Mouse (Mus musculus) heart, postnatal 0 days (tissue): Measurements from ENCODE around the gene Lrrc59. TPM values are rescaled to one million over a fixed set of nuclear protein-coding genes. Genes with fewer than 3 reads are reported as not detected.

Experiments used
- ATAC-seq: fragments of 200-750 bp; cut with Nextera tagmentation; 2 replicates; pipeline ENCODE4 v1.8.0; 2017; ENCODE audit warnings: low read depth, moderate number of reproducible peaks, moderate library complexity; ENCODE audit not compliant: insufficient read depth
- DNase-seq: peaks from one replicate; pipeline ENCODE4 v3.0.0-alpha.2; 2016; ENCODE audit warnings: low spot score
- H3K27ac ChIP-seq: fragments of 300-500 bp; sonication (generic); 2 replicates; pipeline ENCODE4 v1.5.1; 2014; ENCODE audit warnings: low read depth, mild to moderate bottlenecking
- H3K27me3 ChIP-seq: fragments of 300-500 bp; sonication (generic); 2 replicates; pipeline ENCODE4 v1.6.1; 2014; ENCODE audit warnings: low read length, mixed read lengths; ENCODE audit not compliant: control insufficient read depth, insufficient read depth
- H3K36me3 ChIP-seq: fragments of 300-500 bp; sonication (generic); replicated peaks from 2 replicates; pipeline ENCODE4 v1.6.1; 2014; ENCODE audit warnings: low read length, mixed read lengths; ENCODE audit not compliant: control insufficient read depth, insufficient read depth
- H3K4me1 ChIP-seq: fragments of 300-500 bp; sonication (generic); 2 replicates; pipeline ENCODE4 v1.6.1; 2014; ENCODE audit warnings: antibody characterized with exemption; ENCODE audit not compliant: control insufficient read depth, insufficient read depth
- H3K4me2 ChIP-seq: fragments of 300-500 bp; sonication (generic); 2 replicates; pipeline ENCODE4 v1.6.1; 2014; ENCODE audit warnings: low read depth, mild to moderate bottlenecking, low read length, moderate library complexity
- H3K4me3 ChIP-seq: fragments of 300-500 bp; sonication (generic); 2 replicates; pipeline ENCODE4 v1.5.1; 2014; ENCODE audit warnings: low read depth, low read length
- H3K9ac ChIP-seq: fragments of 300-500 bp; sonication (generic); replicated peaks from 2 replicates; pipeline ENCODE4 v1.6.1; 2014; ENCODE audit warnings: low read depth, low read length, mixed read lengths
- H3K9me3 ChIP-seq: fragments of 300-500 bp; sonication (generic); replicated peaks from 2 replicates; pipeline ENCODE4 v1.6.1; 2016; ENCODE audit warnings: low read length; ENCODE audit not compliant: control insufficient read depth
- CTCF ChIP-seq: IDR thresholded peaks from 2 replicates; pipeline ENCODE4 v1.5.1; 2016; ENCODE audit warnings: antibody characterized with exemption, control low read depth, low read depth
- EP300 ChIP-seq: IDR thresholded peaks from 2 replicates; pipeline ENCODE4 v1.6.1; 2016; ENCODE audit warnings: antibody characterized with exemption, low read depth
- WGBS: fragments of 180-500 bp; shearing (Covaris S2); extraction: QIAGEN DNeasy Blood & Tissue Kit; methylation state at CpG from one replicate; pipeline ENCODE4 v1.1.7; 2014; 5-methylcytosine and 5-hydroxymethylcytosine counted together
- polyA plus RNA-seq: library from polyadenylated mRNA; unstranded; fragments of >200 nt; fragmentation: Nextera tagmentation; extraction: Ambion mirVana; gene quantifications from 2 replicates; pipeline ENCODE4 v1.2.1, GENCODE M21; 2015
- total RNA-seq: library from RNA; depleted of rRNA; stranded (reverse); fragments of >200 nt; gene quantifications from 2 replicates; pipeline ENCODE4 v1.2.3, GENCODE M21; 2014; ENCODE audit warnings: low replicate concordance

The Lrrc59 gene
- total and polyA plus RNA-seq, 2 experiments from 2014 or later, result 67.0 to 73.3 TPM

DNA sequence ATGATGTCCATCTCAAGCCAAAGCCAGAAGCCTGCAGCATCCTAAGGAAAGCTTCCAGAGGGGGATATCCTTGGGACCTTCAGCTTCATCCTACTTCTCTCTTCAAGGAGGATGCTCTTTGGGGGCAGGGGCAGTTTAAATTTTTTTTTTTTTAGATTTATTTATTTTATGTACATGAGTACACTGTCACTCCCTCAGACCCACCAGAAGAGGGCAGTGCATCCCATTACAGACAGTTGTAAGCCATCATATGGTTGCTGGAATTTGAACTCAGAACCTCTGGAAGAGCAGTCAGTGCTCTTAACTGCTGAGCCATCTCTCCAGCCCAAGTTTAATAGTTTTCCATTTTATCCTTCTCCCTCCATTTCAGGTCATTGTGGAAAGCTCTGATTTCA is 8.1 kb upstream of the Lrrc59 start:
- DNase-seq (no peak), ATAC-seq (no peak)
- Histone ChIP-seq H3K4me2 (no peak overlapping the region), H3K27ac (no peak overlapping the region), H3K4me3 (no peak overlapping the region), H3K9ac (no peak overlapping the region), H3K9me3 (no peaks in the 10 kb centered on the region), H3K4me1 (no peaks in the 10 kb centered on the region), H3K27me3 (no peaks in the 10 kb centered on the region), H3K36me3 (no peaks in the 10 kb centered on the region)
- TF ChIP-seq EP300 (no peak), CTCF (no peak)

- H3K4me1 ChIP-seq, result no peaks in the 10 kb centered on the region
- H3K4me2 ChIP-seq, result no peak overlapping the region
- TF ChIP-seq EP300 (no peak), CTCF (no peak)
- H3K27me3 ChIP-seq, result no peaks in the 10 kb centered on the region
- DNase-seq (no peak), ATAC-seq (no peak)
- WGBS, result 54% methylated on average over 2 of the region's 2 CpGs
- no peaks in the 10 kb centered on the region for H3K36me3 ChIP-seq
- H3K27ac ChIP-seq, result no peak overlapping the region
- no peak overlapping the region for H3K4me3 ChIP-seq
- no peak overlapping the region for H3K9ac ChIP-seq
- H3K9me3 ChIP-seq, result no peaks in the 10 kb centered on the region
Observed at GRCm38 (mm10) chr11:94622162-94622561, 7.4 kb upstream of the Lrrc59 start.

GRCm38 (mm10) chr11:94629884-94630198 is 274 bp downstream of the Lrrc59 start:
- peak; percentile 16 for DNase-seq
- Histone ChIP-seq H3K4me1 (peaks cover 6% of the 10 kb centered on the region), H3K9me3 (no peaks in the 10 kb centered on the region), H3K36me3 (peaks cover 30% of the 10 kb centered on the region), H3K27ac (peak overlapping the region; percentile 66), H3K9ac (peak overlapping the region; percentile 80), H3K4me3 (peak overlapping the region; percentile 86), H3K27me3 (no peaks in the 10 kb centered on the region), H3K4me2 (peak overlapping the region; percentile 95)
- WGBS, result 0% methylated on average over 25 of the region's 28 CpGs
- TF ChIP-seq EP300 (no peak), CTCF (no peak)
- peak; percentile 50 for ATAC-seq

DNA sequence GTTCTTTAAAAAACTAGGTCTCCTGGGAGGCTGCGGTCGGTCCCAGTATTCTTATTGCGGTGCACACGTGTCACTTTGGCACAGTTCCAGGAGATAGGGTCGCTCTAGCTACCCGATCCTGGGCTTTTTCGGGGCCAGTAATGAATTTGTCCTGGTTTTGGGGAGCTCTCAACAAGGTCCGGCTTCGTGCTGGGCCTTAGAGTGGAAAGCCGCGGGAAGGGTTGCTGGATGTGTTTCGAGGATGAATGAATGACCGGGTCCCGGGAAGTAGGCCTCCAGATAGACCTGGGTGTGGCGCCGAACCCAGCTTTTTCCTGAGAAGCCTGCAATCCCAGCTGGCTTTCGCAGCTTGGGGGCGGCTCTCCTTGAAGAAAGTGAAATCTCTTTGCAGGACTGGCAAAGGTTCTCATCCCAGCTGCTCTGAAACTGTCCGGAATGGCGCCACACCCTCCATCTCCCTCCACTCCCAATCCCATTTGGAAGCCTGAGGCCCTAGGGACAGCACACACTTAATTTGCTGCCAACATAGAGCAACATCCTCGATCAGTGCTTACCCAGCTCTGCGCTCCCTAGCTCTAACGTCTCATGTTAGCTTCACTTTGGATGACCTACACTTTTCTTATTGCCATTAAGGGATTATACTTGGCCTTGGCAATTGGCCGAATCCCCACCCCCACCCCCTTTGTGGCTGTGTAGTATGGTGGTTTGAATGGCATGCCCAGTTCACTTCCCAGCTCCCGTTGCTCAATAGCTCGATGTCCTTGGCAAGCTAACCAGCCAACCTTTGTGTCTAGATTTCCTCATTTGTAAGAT is 838 bp downstream of the Lrrc59 start:
- Histone ChIP-seq H3K36me3 (peaks cover 35% of the 10 kb centered on the region), H3K9ac (peak overlapping the region; percentile 80), H3K4me3 (peak overlapping the region; percentile 86), H3K4me2 (peak overlapping the region; percentile 95), H3K9me3 (no peaks in the 10 kb centered on the region), H3K27ac (peak overlapping the region; percentile 66), H3K27me3 (no peaks in the 10 kb centered on the region), H3K4me1 (peaks cover 6% of the 10 kb centered on the region)
- TF ChIP-seq EP300, result no peak
- no peak for TF ChIP-seq CTCF
- DNase-seq, result peak; percentile 9
- 6% methylated on average over 25 of the region's 26 CpGs for WGBS
- ATAC-seq, result peak; percentile 1; the same call in 1 of the 2 replicates

DNA sequence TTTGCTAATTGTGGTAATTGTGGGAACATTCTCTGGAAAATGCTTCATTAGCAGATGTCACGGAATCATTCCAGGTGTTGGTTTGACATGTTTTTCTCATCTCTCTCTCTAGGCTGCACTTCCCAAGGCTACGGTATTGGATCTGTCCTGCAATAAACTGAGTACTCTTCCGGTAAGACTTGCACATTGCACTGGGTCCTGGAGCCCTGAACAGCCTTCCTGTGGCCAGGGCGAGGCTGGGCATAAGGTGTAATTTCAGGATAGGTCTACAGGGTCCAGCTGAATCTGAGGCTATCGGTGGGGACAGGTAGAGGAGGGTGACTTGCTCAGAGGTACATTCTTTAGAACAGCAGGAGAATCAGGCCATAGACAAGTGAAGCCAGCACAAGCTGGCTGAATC is 2.4 kb downstream of the Lrrc59 start:
- Histone ChIP-seq H3K4me2 (no peak overlapping the region), H3K36me3 (peaks cover 51% of the 10 kb centered on the region), H3K27ac (no peak overlapping the region), H3K27me3 (no peaks in the 10 kb centered on the region), H3K4me3 (no peak overlapping the region), H3K9ac (no peak overlapping the region), H3K9me3 (no peaks in the 10 kb centered on the region), H3K4me1 (peaks cover 6% of the 10 kb centered on the region)
- 93% methylated on average over 5 of the region's 5 CpGs for WGBS
- DNase-seq (no peak), ATAC-seq (no peak)
- TF ChIP-seq EP300 (no peak), CTCF (no peak)

DNA sequence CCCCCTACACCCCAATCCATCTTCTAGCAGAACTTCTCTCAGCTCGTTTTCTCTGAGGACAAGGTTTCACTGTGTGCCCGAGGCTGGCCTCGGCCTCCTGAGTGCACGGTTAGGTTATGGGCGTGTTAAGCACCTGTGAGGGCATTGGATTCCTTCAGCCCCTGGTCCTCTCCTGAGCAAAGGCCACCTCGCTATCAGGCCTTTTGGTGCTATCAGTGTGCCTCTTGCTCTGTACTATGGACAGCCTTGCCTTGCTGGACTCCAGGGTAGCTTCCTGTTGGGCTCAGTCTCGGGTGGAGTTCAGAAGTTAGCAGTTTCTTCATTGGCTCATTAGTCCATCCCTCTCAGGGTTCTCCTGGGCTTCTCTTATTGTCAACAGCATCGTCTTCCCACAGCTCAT is 3.4 kb downstream of the Lrrc59 start:
- H3K4me2 ChIP-seq, result no peak overlapping the region
- ATAC-seq, result no peak
- WGBS, result 86% methylated on average over 8 of the region's 8 CpGs
- H3K4me1 ChIP-seq, result peaks cover 6% of the 10 kb centered on the region
- no peak for DNase-seq
- no peaks in the 10 kb centered on the region for H3K27me3 ChIP-seq
- no peak overlapping the region for H3K27ac ChIP-seq
- no peak for TF ChIP-seq EP300
- TF ChIP-seq CTCF, result no peak
- no peak overlapping the region for H3K4me3 ChIP-seq
- H3K9me3 ChIP-seq, result no peaks in the 10 kb centered on the region
- H3K9ac ChIP-seq, result no peak overlapping the region
- peaks cover 61% of the 10 kb centered on the region for H3K36me3 ChIP-seq
